Mouse (Mus musculus) mouse trophoblast stem cell (cell line): ENCODE data around the gene Cebpb.

Source experiments
- in situ Hi-C, 2 experiments: fragments of 300-500 bp; cut with MseI, MboI; formaldehyde crosslinking; loops; 2 replicates in 1 of 2; 3 replicates in 1 of 2; pipeline ENCODE4 v1.15.1; 2025

Gene Cebpb

GRCm38 (mm10) chr2:167690962-167691311, 2.2 kb downstream of the Cebpb start:
- in situ Hi-C loops: no loop called here

DNA sequence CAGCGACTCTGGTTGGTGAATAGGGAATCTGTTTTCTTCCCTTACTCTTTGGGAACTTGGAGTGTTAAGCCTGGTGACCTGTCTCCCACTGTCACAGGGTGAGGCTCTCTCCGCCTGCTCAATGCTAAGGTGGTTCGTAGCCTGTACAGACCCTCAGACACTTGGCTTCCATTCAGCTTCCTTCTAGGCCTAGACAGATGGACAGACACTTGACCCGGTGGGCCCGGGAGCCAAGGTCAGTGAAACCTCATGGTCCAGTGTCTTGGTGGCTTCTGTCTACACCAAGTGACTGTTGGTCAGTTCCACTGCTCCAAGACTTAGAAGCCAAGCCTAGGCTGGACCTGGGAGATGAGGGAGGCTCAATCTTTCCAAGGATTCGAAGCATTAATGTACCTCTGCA, 2.7 kb downstream of the Cebpb start:
- in situ Hi-C loops: no loop called here

DNA sequence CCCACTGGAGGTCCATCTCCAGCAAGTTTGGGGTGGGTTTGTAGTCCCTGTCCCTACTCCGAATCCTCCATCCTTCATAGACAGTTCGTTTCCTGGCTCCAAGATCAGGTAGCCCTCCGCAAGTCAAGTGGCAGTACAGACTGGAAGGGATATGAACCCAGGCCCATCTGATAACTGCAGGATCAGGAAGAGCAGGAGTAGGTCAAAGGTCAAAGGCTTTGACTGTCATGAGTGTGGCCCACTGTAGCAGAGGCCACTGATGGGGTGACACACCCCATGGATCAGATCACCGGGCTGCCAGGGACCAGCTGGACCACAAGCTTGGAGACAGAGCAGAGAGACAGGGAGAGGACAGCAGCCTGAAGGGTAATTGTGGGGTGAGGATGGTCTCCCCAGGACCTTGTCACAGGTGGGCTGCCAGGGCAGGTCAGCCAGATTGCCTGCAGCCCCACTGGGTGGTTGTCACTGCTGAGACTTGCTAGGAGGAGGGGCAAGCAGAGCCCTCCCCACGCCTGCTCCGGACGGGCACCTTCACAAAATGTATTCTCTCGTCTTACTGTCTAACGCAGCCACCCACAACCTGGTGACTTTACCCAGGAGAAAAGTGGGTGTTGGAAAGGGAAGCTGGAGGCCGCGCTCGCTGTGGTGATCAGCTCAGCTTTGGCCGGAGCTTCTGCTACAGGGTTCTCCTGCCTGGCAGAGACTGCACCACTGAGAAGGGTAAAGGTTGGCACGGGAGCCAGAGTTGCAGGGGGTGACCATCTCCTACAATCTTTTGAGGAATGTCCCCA, 3.4 kb downstream of the Cebpb start:
- in situ Hi-C loops: no loop called here

DNA sequence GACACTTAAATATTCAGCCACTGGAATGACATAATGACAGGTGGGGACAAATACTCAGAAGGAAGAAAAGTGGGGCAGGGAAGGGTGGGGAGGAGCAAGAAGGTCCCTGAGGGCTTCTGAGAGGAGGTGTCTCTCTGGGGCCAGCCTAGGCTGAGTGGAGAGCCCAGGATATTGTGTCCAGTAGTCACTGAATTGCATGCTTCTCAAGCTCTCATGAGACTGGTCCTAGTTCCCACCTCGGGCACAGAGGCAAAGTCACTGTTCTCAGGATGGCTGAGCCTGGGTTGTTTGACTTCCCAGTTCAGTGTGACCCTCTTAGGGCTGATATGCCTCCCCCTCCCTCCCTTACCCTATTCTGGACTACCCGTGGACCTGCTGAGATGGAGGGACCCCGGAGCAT, 4.1 kb downstream of the Cebpb start:
- in situ Hi-C loops: no loop called here

DNA sequence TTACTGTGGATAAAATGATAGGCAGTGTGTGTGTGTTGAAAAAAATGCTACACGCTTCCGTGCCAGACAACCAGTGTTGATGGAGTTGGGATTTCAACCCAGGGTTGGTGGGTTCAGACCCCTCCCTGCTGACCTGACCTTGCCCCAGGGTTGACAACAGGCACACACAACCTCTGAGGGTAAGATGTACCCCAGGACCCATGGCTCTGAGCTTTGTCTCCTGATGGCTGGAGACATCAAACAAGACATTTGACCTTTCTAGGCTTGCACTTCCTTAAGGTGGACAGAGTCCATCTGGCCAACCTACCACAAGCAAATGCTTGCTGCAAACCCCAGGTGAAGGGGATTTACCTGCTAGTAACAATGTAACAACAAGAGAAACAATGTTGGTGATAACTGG, 4.8 kb downstream of the Cebpb start:
- in situ Hi-C loops: no loop called here

GRCm38 (mm10) chr2:167694244-167694643, 5.5 kb downstream of the Cebpb start:
- in situ Hi-C loops: no loop called here

- in situ Hi-C loops: no loop called here
Observed at GRCm38 (mm10) chr2:167694963-167695362, 6.2 kb downstream of the Cebpb start.

DNA sequence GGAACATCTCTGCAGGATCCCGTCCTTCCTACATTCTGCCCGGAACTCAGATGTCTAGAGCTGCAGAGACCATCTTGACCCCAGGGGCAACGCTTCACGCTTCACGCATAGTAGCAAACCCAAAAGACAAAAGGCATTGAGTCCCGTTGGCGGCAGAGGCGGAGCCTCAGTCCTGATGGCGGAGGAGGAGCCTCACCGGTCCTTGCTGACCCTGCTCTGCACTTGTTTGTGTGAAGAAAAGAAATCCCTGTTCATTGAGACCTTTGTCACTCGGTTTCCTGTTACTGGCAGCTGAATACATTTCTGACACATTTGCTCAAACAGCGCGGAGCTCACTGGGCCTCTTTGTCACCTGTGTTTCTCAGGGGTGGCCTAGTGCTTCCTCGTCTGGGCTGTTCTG, 6.8 kb downstream of the Cebpb start:
- in situ Hi-C loops: no loop called here

- in situ Hi-C loops: no loop called here
Observed at GRCm38 (mm10) chr2:167696143-167696542, 7.4 kb downstream of the Cebpb start.

DNA sequence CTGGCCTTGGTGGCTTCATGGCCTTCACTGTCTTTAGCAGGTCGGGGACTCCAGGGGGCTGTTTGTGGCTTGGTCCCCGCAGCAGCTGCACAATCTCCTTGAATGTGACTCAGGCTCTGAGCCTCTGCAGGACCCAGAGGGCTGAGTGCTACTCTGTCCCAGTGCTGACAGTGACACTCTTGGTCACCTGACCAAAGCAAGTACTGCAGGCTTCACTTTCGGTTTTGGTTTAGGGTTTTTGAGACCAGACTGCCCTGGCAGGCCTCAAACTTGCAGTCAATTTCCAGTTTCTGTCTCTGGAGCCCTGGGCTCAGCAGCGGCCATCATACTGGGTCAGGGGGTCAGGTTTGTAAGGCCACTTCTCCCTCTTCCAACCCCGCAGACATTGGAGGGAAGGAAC, 9.2 kb downstream of the Cebpb start:
- in situ Hi-C loops: no loop called here

- in situ Hi-C loops: no loop called here
Observed at GRCm38 (mm10) chr2:167700018-167700417, 11.3 kb downstream of the Cebpb start.

DNA sequence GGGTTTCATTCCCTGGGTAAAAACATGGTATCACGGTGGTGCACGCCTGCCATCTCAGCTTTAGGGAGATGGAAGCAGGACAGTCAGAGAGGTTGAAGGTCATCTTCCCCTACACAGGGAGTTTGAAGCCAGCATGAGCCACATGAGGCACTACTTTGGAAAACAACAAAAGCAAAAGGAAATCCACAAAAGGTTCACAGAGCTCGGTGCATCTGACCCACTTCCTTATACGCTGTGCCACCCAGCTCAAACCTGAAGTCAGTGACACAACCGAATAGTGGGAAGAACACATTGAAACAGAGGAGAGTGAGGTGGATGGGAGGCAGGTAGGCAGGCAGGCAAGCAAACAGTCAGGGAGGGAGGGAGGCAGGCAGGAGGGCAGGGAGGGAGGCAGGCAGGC, 12.8 kb downstream of the Cebpb start:
- in situ Hi-C loops: no loop called here

- in situ Hi-C loops: no loop called here
Observed at GRCm38 (mm10) chr2:167702126-167702525, 13.4 kb downstream of the Cebpb start.

GRCm38 (mm10) chr2:167704409-167704808, 15.7 kb downstream of the Cebpb start:
- in situ Hi-C loops: no loop called here

DNA sequence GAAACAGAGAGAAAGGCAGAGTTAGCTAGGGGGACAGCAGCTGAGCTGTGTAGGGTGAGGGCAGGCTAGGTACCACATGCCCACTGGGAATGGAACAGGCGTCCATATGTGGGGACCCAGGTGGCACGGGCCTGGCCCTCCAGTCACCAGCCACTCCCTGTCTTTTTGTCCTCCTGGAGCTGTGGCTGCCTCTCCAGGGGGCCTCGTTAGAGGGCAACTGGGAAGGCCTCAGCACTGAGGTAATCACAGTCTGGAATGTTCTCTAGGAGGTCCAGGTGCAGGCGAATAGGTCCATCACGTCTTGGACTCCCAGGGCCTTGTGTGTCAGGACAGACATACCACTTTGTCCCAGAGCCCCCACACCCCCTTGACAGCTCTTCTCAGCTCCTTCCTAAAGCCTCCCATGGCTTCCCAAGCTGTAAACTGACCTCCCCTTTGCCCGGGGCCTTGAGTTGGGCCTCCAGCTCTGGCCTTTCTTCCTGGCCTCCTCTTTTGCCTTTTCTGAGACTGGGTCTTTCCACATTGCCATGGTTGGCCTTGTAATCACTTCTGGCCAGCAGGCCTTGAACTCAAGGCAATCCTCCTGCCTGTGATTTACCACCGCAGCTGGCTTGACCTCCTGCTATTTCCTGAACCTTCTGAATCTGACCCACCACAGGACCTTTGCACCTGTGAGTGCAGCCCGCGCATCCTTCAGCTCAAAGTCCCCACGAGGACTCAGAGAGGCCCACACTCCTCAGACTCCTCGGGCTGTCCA, 17.6 kb downstream of the Cebpb start:
- in situ Hi-C loops: no loop called here

- in situ Hi-C loops: no loop called here
Observed at GRCm38 (mm10) chr2:167708373-167708772, 19.7 kb downstream of the Cebpb start.

DNA sequence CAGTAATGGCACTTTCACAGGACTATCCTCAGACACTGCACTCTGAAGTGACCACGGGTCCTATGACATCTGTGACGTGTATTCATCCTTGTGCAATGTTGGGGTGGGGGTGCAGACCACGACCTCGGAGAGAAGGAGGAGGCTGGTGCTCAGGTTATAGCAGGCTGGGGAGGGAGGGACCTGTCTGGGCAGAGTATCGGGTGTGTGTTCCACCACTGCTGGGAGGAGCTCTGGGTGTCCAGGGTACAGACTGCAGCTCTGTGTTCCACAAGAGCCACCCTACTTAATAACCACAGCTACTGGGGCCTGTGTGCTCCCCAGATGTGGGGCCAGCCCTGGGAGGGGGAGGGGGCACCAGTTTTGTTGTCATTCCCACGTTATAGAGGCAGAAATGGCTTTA, 21.3 kb downstream of the Cebpb start:
- in situ Hi-C loops: no loop called here

DNA sequence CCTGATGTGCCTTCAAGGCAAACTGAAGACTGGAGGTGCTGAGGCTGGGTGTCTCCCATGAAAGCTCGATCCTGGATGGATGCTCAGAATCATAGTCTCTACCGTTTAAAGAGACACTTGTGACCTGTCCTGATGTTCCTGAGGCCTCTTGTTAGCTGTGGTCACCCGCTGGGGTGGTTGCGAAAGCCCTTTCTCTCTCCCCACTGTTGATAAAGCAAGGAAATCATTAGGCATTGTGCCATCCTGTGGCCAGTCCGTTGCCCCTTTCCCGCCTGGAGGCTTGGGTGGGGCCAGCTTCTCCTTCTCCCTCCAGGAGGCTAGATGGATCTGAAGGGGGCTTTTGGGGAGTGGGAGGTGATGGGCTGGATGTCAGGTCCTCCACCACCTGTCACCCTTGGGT, 21.9 kb downstream of the Cebpb start:
- in situ Hi-C loops: no loop called here

DNA sequence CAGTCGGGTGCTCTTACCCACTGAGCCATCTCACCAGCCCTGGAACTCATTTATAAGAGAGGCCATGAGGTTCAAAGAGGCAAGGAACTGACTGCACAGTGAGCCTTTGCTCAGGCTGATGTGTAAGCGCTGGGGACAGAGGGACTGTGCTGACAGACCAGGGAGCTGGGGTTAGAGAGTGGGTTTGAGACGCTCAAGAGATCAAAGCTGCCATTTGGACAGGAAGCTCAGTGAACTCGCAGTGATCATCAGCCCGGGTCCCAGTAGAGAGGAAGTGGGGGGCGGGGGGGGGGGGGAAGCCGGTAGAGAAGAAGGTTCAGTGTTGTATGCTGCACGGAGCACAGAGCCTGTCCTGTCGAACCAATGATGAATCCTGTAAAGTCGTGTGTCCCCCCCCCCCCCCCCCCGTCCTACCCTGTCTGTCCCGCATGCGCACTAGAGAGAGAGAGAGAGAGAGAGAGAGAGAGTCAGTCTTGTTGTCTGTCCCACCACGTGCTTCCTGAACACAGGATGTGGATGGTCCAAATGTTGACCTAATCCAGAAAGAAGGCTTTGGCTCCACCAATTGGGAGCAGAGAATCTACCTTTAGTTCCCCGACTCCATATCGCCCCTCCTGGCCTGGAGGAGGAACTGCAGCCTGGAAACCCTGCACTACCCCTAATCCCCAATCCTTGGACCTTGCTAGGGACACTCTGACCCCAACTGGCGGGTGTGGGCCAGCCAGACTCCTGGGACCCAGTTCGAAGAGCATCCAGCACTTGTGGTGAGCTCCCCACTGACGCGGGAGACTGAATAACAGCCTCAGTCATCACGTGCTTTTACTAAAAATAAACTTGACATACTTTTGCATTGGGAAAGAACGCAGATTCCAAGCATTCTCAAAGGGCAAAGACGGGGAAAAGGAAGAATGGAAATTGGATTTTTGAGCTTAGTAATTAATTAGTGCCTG, 24.4 kb downstream of the Cebpb start:
- in situ Hi-C loops: no loop called here

GRCm38 (mm10) chr2:167714298-167714697, 25.6 kb downstream of the Cebpb start:
- in situ Hi-C loops: no loop called here

GRCm38 (mm10) chr2:167715008-167715407, 26.3 kb downstream of the Cebpb start:
- in situ Hi-C loops: no loop called here

GRCm38 (mm10) chr2:167717208-167717607, 28.5 kb downstream of the Cebpb start:
- in situ Hi-C loops: no loop called here
